In the genomic region with DNA sequence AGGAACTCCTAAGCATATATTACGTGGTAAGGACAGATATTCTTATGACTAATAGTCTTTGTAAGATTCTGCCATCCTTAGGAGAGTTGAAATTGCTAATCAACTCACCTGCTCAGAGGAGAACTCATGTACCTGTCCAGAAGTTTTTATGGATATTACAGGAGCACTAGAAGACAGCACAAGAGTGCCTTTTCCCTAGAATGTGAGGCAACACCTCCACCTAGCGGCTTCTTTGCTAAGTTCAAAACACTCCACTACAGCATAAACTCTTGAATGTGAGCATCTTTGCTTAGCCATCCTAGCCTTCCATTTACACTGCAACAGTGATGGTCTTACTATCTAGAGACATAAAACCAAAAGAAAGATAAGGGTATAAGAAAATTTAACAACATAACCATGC, we compare ENCODE assay signal across 8 mouse cellular contexts.
DNase-seq lines count a peak whose midpoint lies in the region; ATAC-seq and TF ChIP-seq lines count a peak whose summit lies in the region.

No protein-coding gene starts in this region.

- no peaks in the 10 kb centered on the region for H3K36me3 ChIP-seq in forebrain, embryonic 15.5 days
- no peaks in the 10 kb centered on the region for H3K36me3 ChIP-seq in limb, embryonic 14.5 days (ENCODE audit: control insufficient read depth, insufficient read depth, low read length)

- no peaks in the 10 kb centered on the region for H3K9me3 ChIP-seq in forebrain, embryonic 15.5 days
- H3K9me3 ChIP-seq in limb, embryonic 14.5 days (ENCODE audit: control insufficient read depth, low read length): no peaks in the 10 kb centered on the region

- DNase-seq in thymus, postnatal 14 days: peak; percentile 4
- DNase-seq in thymus, postnatal 25 days: no peak
- peak; percentile 92 for DNase-seq in brain, embryonic 14.5 days (ENCODE audit: low read depth)
- peak; percentile 63 for DNase-seq in kidney, postnatal 10 days
- peak; percentile 78 for DNase-seq in limb, embryonic 14.5 days (ENCODE audit: low spot score)
- peak; percentile 79 to 82 for DNase-seq in right cerebral cortex, adult 2 months (ENCODE audit: low spot score in 2 of 2)

- no peaks in the 10 kb centered on the region for H3K4me1 ChIP-seq in forebrain, embryonic 15.5 days
- no peaks in the 10 kb centered on the region for H3K4me1 ChIP-seq in limb, embryonic 14.5 days (ENCODE audit: control insufficient read depth, insufficient read depth, low read length)

- no peak for TF ChIP-seq POLR2A in brain, embryonic 14.5 days (IDR thresholded peaks at IDR 0.05; ENCODE audit: borderline replicate concordance, extremely low read depth, insufficient read depth, insufficient read length, poor library complexity, severe bottlenecking)
- TF ChIP-seq POLR2A in limb, embryonic 14.5 days (IDR thresholded peaks at IDR 0.05; ENCODE audit: borderline replicate concordance, extremely low read depth, insufficient read depth, insufficient read length): no peak

- no peak overlapping the region for H3K27ac ChIP-seq in forebrain, embryonic 15.5 days (replicated peaks)
- no peak overlapping the region for H3K27ac ChIP-seq in limb, embryonic 14.5 days (replicated peaks; ENCODE audit: low read depth, low read length)

- ATAC-seq in forebrain, embryonic 15.5 days (replicated peaks): peak; percentile 88
- ATAC-seq in limb, embryonic 14.5 days (ENCODE audit: low FRiP score, low read depth): no peak
- ATAC-seq in activated CD4-positive, CD25-positive, alpha-beta regulatory T cell, adult 4 months: no peak

- no peak overlapping the region for H3K4me3 ChIP-seq in forebrain, embryonic 15.5 days
- H3K4me3 ChIP-seq in limb, embryonic 14.5 days (replicated peaks; ENCODE audit: low read length): no peak overlapping the region

- no peak overlapping the region for H3K9ac ChIP-seq in forebrain, embryonic 15.5 days (replicated peaks)
- no peak overlapping the region for H3K9ac ChIP-seq in limb, embryonic 14.5 days (ENCODE audit: low read depth, low read length, severe bottlenecking)

- no peaks in the 10 kb centered on the region for H3K27me3 ChIP-seq in forebrain, embryonic 15.5 days
- H3K27me3 ChIP-seq in limb, embryonic 14.5 days (ENCODE audit: control insufficient read depth, insufficient read depth, low read length): no peaks in the 10 kb centered on the region

- WGBS in forebrain, embryonic 15.5 days: 46% methylated on average over 2 of the region's 2 CpGs
- 46% methylated on average over 2 of the region's 2 CpGs for WGBS in limb, embryonic 14.5 days

- TF ChIP-seq CTCF in brain, embryonic 14.5 days (IDR thresholded peaks at IDR 0.05; ENCODE audit: borderline replicate concordance, extremely low read depth, insufficient read depth, insufficient read length): peak; percentile 74

- no peak overlapping the region for H3K4me2 ChIP-seq in forebrain, embryonic 15.5 days (replicated peaks)
- H3K4me2 ChIP-seq in limb, embryonic 14.5 days (replicated peaks; ENCODE audit: low read depth, low read length, severe bottlenecking): no peak overlapping the region
